Mouse (Mus musculus): ENCODE results near the gene Kctd2.

GRCm38 (mm10) chr11:115464851-115465250 lies 44.9 kb downstream of the Kctd2 start:
- no peak for TF ChIP-seq CTCF (conservative IDR thresholded peaks at IDR 0.05 in 1 of 2, IDR thresholded peaks at IDR 0.05 in 1 of 2; ENCODE audit: low read depth in 2 of 2, low read length in 2 of 2)
- no peak for TF ChIP-seq EP300 (IDR thresholded peaks at IDR 0.05; ENCODE audit: low read length)
- TF ChIP-seq ETS1 (conservative IDR thresholded peaks at IDR 0.05; ENCODE audit: low read depth, low read length): no peak
- no peak for TF ChIP-seq HCFC1 (IDR thresholded peaks at IDR 0.05; ENCODE audit: low read depth, low read length)
- TF ChIP-seq KAT2A (IDR thresholded peaks at IDR 0.05; ENCODE audit: insufficient replicate concordance, low read length): no peak
- no peak for TF ChIP-seq USF1 (IDR thresholded peaks at IDR 0.05; ENCODE audit: low read depth, low read length)
- TF ChIP-seq USF2 (conservative IDR thresholded peaks at IDR 0.05; ENCODE audit: low read depth, low read length): no peak
- TF ChIP-seq POLR2A (IDR thresholded peaks at IDR 0.05; ENCODE audit: low read depth, low read length): no peak
- no peak for TF ChIP-seq MAX (IDR thresholded peaks at IDR 0.05; ENCODE audit: low read length)

Data from CH12.LX (cell line).